Mouse (Mus musculus) limb, embryonic 14.5 days (tissue): Measurements from ENCODE around the gene Dstyk. TPM values are rescaled to one million over a fixed set of nuclear protein-coding genes. Genes with fewer than 3 reads are reported as not detected.

ENCODE experiments used
- ATAC-seq: fragments of 200-750 bp; cut with Nextera tagmentation; 2 replicates; pipeline ENCODE4 v1.8.0; 2017; ENCODE audit warnings: low read depth, moderate number of reproducible peaks, moderate TSS enrichment; ENCODE audit not compliant: low FRiP score
- DNase-seq: peaks from one replicate; pipeline ENCODE4 v3.0.0-alpha.2; 2015; ENCODE audit warnings: low spot score
- H3K27ac ChIP-seq: fragments of 300-500 bp; sonication (generic); replicated peaks from 2 replicates; pipeline ENCODE4 v1.5.1; 2014; ENCODE audit warnings: low read depth, mild to moderate bottlenecking, low read length, moderate library complexity, mixed read lengths
- H3K27me3 ChIP-seq: fragments of 300-500 bp; sonication (generic); 2 replicates; pipeline ENCODE4 v1.6.1; 2014; ENCODE audit warnings: low read length, mixed read lengths; ENCODE audit not compliant: control insufficient read depth, insufficient read depth
- H3K36me3 ChIP-seq: fragments of 300-500 bp; sonication (generic); 2 replicates; pipeline ENCODE4 v1.6.1; 2014; ENCODE audit warnings: mild to moderate bottlenecking, low read length, moderate library complexity, mixed read lengths; ENCODE audit not compliant: control insufficient read depth, insufficient read depth
- H3K4me1 ChIP-seq: fragments of 300-500 bp; sonication (generic); 2 replicates; pipeline ENCODE4 v1.6.1; 2014; ENCODE audit warnings: antibody characterized with exemption, low read length, mixed read lengths; ENCODE audit not compliant: control insufficient read depth, insufficient read depth
- H3K4me2 ChIP-seq: fragments of 300-500 bp; sonication (generic); replicated peaks from 2 replicates; pipeline ENCODE4 v1.6.1; 2014; ENCODE audit warnings: low read depth, mild to moderate bottlenecking, low read length, moderate library complexity; ENCODE audit not compliant: severe bottlenecking
- H3K4me3 ChIP-seq: fragments of 300-500 bp; sonication (generic); replicated peaks from 2 replicates; pipeline ENCODE4 v1.5.1; 2014; ENCODE audit warnings: low read length
- H3K9ac ChIP-seq: fragments of 300-500 bp; sonication (generic); 2 replicates; pipeline ENCODE4 v1.6.1; 2014; ENCODE audit warnings: mild to moderate bottlenecking, low read depth, low read length, moderate library complexity; ENCODE audit not compliant: severe bottlenecking
- H3K9me3 ChIP-seq: fragments of 300-500 bp; sonication (generic); 2 replicates; pipeline ENCODE4 v1.6.1; 2016; ENCODE audit warnings: low read length; ENCODE audit not compliant: control insufficient read depth
- POLR2A ChIP-seq: fragments of 200-500 bp; IDR thresholded peaks from 2 replicates; pipeline ENCODE4 v1.8.0; 2012; ENCODE audit warnings: inconsistent platforms, mild to moderate bottlenecking, moderate library complexity, borderline replicate concordance; ENCODE audit not compliant: insufficient read depth, insufficient read length; ENCODE audit errors: extremely low read depth
- WGBS: fragments of 180-500 bp; shearing (Covaris S2); extraction: QIAGEN DNeasy Blood & Tissue Kit; methylation state at CpG from one replicate; pipeline ENCODE4 v1.1.7; 2014; 5-methylcytosine and 5-hydroxymethylcytosine counted together
- polyA plus RNA-seq, 2 experiments: library from polyadenylated mRNA; depleted of rRNA in 1 of 2; stranded (reverse) in 1 of 2; unstranded in 1 of 2; fragments of >200 nt; fragmentation: Nextera tagmentation in 1 of 2; extraction: Ambion mirVana in 1 of 2; gene quantifications; 2 replicates each; pipeline versions ENCODE4 v1.2.1 to v1.2.3; 2012 to 2014

The Dstyk gene
- polyA plus RNA-seq, 2 experiments = 17.1 to 18.3 TPM

- Histone ChIP-seq H3K27me3 (no peaks in the 10 kb centered on the region), H3K4me1 (peaks cover 25% of the 10 kb centered on the region), H3K4me3 (no peak overlapping the region), H3K4me2 (no peak overlapping the region), H3K27ac (no peak overlapping the region), H3K36me3 (no peaks in the 10 kb centered on the region), H3K9ac (no peak overlapping the region), H3K9me3 (no peaks in the 10 kb centered on the region)
- ATAC-seq = no peak
- no peak for TF ChIP-seq POLR2A
- whole genome bisulfite sequencing = 71% methylated on average over 5 of the region's 5 CpGs
- DNase-seq = no peak
These were observed 24.5 kb upstream of the Dstyk start for GRCm38 (mm10) chr1:132392872-132393271.

- Histone ChIP-seq H3K27ac (no peak overlapping the region), H3K27me3 (no peaks in the 10 kb centered on the region), H3K9ac (no peak overlapping the region), H3K36me3 (no peaks in the 10 kb centered on the region), H3K4me2 (no peak overlapping the region), H3K9me3 (no peaks in the 10 kb centered on the region), H3K4me3 (no peak overlapping the region), H3K4me1 (no peaks in the 10 kb centered on the region)
- no peak for ATAC-seq
- WGBS = 61% methylated on average over 2 of the region's 2 CpGs
- TF ChIP-seq POLR2A = no peak
- no peak for DNase-seq
These were observed 20.6 kb upstream of the Dstyk start for GRCm38 (mm10) chr1:132396705-132397104.

- H3K9me3 ChIP-seq = no peaks in the 10 kb centered on the region
- H3K27ac ChIP-seq = no peak overlapping the region
- DNase-seq (no peak), ATAC-seq (no peak)
- H3K4me1 ChIP-seq = no peaks in the 10 kb centered on the region
- H3K4me3 ChIP-seq = no peak overlapping the region
- H3K4me2 ChIP-seq = no peak overlapping the region
- no peak for TF ChIP-seq POLR2A
- WGBS = 59% methylated on average over 1 of the region's 1 CpGs
- no peak overlapping the region for H3K9ac ChIP-seq
- H3K36me3 ChIP-seq = no peaks in the 10 kb centered on the region
- no peaks in the 10 kb centered on the region for H3K27me3 ChIP-seq
These were observed 16.8 kb upstream of the Dstyk start for GRCm38 (mm10) chr1:132400538-132400937.

GRCm38 (mm10) chr1:132401843-132402242, 15.5 kb upstream of the Dstyk start:
- 97% methylated on average over 1 of the region's 1 CpGs for WGBS
- Histone ChIP-seq H3K4me1 (no peaks in the 10 kb centered on the region), H3K9ac (no peak overlapping the region), H3K4me2 (no peak overlapping the region), H3K36me3 (no peaks in the 10 kb centered on the region), H3K9me3 (no peaks in the 10 kb centered on the region), H3K27me3 (no peaks in the 10 kb centered on the region), H3K4me3 (no peak overlapping the region), H3K27ac (no peak overlapping the region)
- ATAC-seq = no peak
- no peak for DNase-seq
- no peak for TF ChIP-seq POLR2A

GRCm38 (mm10) chr1:132410657-132411056, 6.7 kb upstream of the Dstyk start:
- no peak for DNase-seq
- Histone ChIP-seq H3K4me1 (no peaks in the 10 kb centered on the region), H3K27me3 (no peaks in the 10 kb centered on the region), H3K36me3 (no peaks in the 10 kb centered on the region), H3K9ac (no peak overlapping the region), H3K4me2 (no peak overlapping the region), H3K4me3 (no peak overlapping the region), H3K27ac (no peak overlapping the region), H3K9me3 (no peaks in the 10 kb centered on the region)
- no peak for TF ChIP-seq POLR2A
- ATAC-seq = no peak
- 93% methylated on average over 3 of the region's 3 CpGs for WGBS
